Comparison of ENCODE assay signal across 9 mouse cellular contexts in the genomic region with DNA sequence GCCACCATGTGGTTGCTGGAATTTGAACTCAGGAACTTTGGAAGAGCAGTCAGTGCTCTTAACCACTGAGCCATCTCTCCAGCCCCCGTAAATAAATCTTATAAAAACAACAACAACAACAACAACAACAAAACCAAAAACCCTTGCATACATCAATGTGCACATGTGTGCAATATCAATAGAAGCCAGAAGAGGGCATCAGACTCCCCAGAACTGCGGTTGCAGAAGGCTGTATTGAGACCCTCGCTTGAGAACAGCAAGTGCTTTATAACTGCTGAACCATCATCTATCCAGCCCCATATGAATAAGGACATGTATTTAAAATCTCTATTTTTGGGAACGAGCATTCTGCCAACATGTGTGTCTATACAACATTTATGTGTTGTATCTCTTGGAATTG. TPM values are rescaled to one million over a fixed set of nuclear protein-coding genes. Genes with fewer than 3 reads are reported as not detected.
A peak's percentile ranks its signal among the peaks of the same experiment; 100 is the strongest.
DNase-seq lines count a peak whose midpoint lies in the region; ATAC-seq and TF ChIP-seq lines count a peak whose summit lies in the region.
"Had no signal": no experiment of that assay in that cellular context is flagged by ENCODE, and none has a peak within 500 bp of the region (broad histone marks: within the 10 kb centered on the region; RNA-seq: fewer than 3 reads in every experiment).

No protein-coding gene starts in this region.

- peak; percentile 43 for DNase-seq in heart, postnatal 4 days
- DNase-seq in heart, postnatal 36 days, result no peak
- DNase-seq in thymus, adult 2 months, result peak; percentile 43
- no peak for DNase-seq in thymus, adult 18-20 months
- DNase-seq in thymus, postnatal 25 days, result peak; percentile 47
- DNase-seq in urinary bladder, postnatal 4 days (ENCODE audit: low spot score in 2 of 2), result no peak
- DNase-seq in cerebellum, postnatal 36 days, result no peak

- H3K36me3 ChIP-seq in thymus, adult 2 months (ENCODE audit: control insufficient read depth, insufficient read depth, low read length), result peaks cover 79% of the 10 kb centered on the region
- H3K36me3 ChIP-seq in forebrain, embryonic 16.5 days (ENCODE audit: control insufficient read depth, insufficient read depth), result peaks cover 43% of the 10 kb centered on the region

- no peak overlapping the region for H3K9ac ChIP-seq in forebrain, embryonic 16.5 days (replicated peaks; ENCODE audit: low read depth, low read length)

- WGBS in thymus, adult 2 months, result 81% methylated on average over 4 of the region's 4 CpGs
- 60% methylated on average over 4 of the region's 4 CpGs for WGBS in forebrain, embryonic 16.5 days

- H3K27me3 ChIP-seq in thymus, adult 2 months (ENCODE audit: control insufficient read depth, insufficient read depth, low read length), result no peaks in the 10 kb centered on the region
- no peaks in the 10 kb centered on the region for H3K27me3 ChIP-seq in forebrain, embryonic 16.5 days (replicated peaks; ENCODE audit: control insufficient read depth, insufficient read depth, low read length)

- intact Hi-C loops in heart, postnatal 36 days (cut with DNase I), result no loop called here

- TF ChIP-seq POLR2A in thymus, adult 2 months (IDR thresholded peaks at IDR 0.05; ENCODE audit: control insufficient read depth, extremely low read depth, insufficient read depth, low read length, poor library complexity), result no peak

- no peak overlapping the region for H3K4me3 ChIP-seq in thymus, adult 2 months (ENCODE audit: control insufficient read depth, insufficient read depth, low read length)
- no peak overlapping the region for H3K4me3 ChIP-seq in forebrain, embryonic 16.5 days (replicated peaks; ENCODE audit: low read length)

- peak; percentile 38; the same call in 1 of the 2 replicates for ATAC-seq in forebrain, embryonic 16.5 days

- no peak overlapping the region for H3K27ac ChIP-seq in thymus, adult 2 months (ENCODE audit: control insufficient read depth, insufficient read depth, low read length)
- no peak overlapping the region for H3K27ac ChIP-seq in forebrain, embryonic 16.5 days (ENCODE audit: low read length)

- no peaks in the 10 kb centered on the region for H3K9me3 ChIP-seq in forebrain, embryonic 16.5 days (ENCODE audit: control insufficient read depth, low read length)

- no peak for TF ChIP-seq CTCF in thymus, adult 2 months (IDR thresholded peaks at IDR 0.05; ENCODE audit: borderline replicate concordance, control insufficient read depth, extremely low read depth, insufficient read depth, low read length, poor library complexity)

- no peak overlapping the region for H3K4me2 ChIP-seq in forebrain, embryonic 16.5 days (ENCODE audit: low read length)

- H3K4me1 ChIP-seq in thymus, adult 2 months (replicated peaks; ENCODE audit: control insufficient read depth, insufficient read depth, low read length), result no peaks in the 10 kb centered on the region
- H3K4me1 ChIP-seq in forebrain, embryonic 16.5 days (replicated peaks; ENCODE audit: control insufficient read depth, insufficient read depth, low read length), result no peaks in the 10 kb centered on the region

RNA-seq across cellular contexts. Expression of gene Gas2l1, which starts 9.8 kb away (rescaled TPM):
- total RNA-seq in heart, postnatal 4 days (2021), result 10 to 100 TPM; 20.3 to 22.1 TPM
- total RNA-seq in heart, postnatal 36 days (2021), result 10 to 100 TPM; 17.5 to 18.7 TPM
- 24.9 and 27.3 TPM in 2 replicates for polyA plus RNA-seq in thymus, adult 2 months (2012; rRNA removed)
- polyA plus RNA-seq in forebrain, embryonic 16.5 days (2015; fragmentation: Nextera tagmentation; extraction: Ambion mirVana), result 17.2 and 18.4 TPM in 2 replicates

RNA-seq across cellular contexts. Expression of gene Rasl10a, which starts 17.0 kb away (rescaled TPM):
- total RNA-seq in heart, postnatal 4 days (2021), result 1 to 10 TPM in 1 of 2 experiments, under 1 TPM in 1; 0.41 to 1.0 TPM
- total RNA-seq in heart, postnatal 36 days (2021), result 1 to 10 TPM; 5.1 to 9.5 TPM
- polyA plus RNA-seq in thymus, adult 2 months (2012; rRNA removed), result 5.1 and 6.5 TPM in 2 replicates
- 0.45 and 0.76 TPM in 2 replicates for polyA plus RNA-seq in forebrain, embryonic 16.5 days (2015; fragmentation: Nextera tagmentation; extraction: Ambion mirVana)
- total RNA-seq: liver, adult 2 months had no signal

RNA-seq across cellular contexts. Expression of gene Rhbdd3, which starts 23.8 kb away (rescaled TPM):
- 10 to 100 TPM; 19.4 to 20.6 TPM for total RNA-seq in heart, postnatal 4 days (2021)
- total RNA-seq in heart, postnatal 36 days (2021), result 10 to 100 TPM; 21.0 to 28.1 TPM
- 28.6 and 31.3 TPM in 2 replicates for polyA plus RNA-seq in thymus, adult 2 months (2012; rRNA removed)
- polyA plus RNA-seq in forebrain, embryonic 16.5 days (2015; fragmentation: Nextera tagmentation; extraction: Ambion mirVana), result 25.1 and 33.0 TPM in 2 replicates

RNA-seq across cellular contexts. Expression of gene Ewsr1, which starts 24.2 kb away (rescaled TPM):
- 100 to 1,000 TPM; 247 to 254 TPM for total RNA-seq in heart, postnatal 4 days (2021)
- total RNA-seq in heart, postnatal 36 days (2021), result 10 to 100 TPM; 85.9 to 93.8 TPM
- polyA plus RNA-seq in thymus, adult 2 months (2012; rRNA removed), result 1,137 and 1,289 TPM in 2 replicates
- polyA plus RNA-seq in forebrain, embryonic 16.5 days (2015; fragmentation: Nextera tagmentation; extraction: Ambion mirVana), result 809 and 814 TPM in 2 replicates

Comparison
In these comparisons a context has a peak if more than half of its experiments do, and no peak if none do; other contexts are left out.
1. DNase-seq: peak in heart, postnatal 4 days (single experiment), thymus, adult 2 months (single experiment) and thymus, postnatal 25 days (single experiment); none in heart, postnatal 36 days (0 of 2), thymus, adult 18-20 months (0 of 2), urinary bladder, postnatal 4 days (0 of 2) and cerebellum, postnatal 36 days (0 of 2).